Mouse (Mus musculus): ENCODE data around the gene Upk3b.

- TF ChIP-seq CTCF (IDR thresholded peaks at IDR 0.05; ENCODE audit: low read depth) (no peak), EP300 (IDR thresholded peaks at IDR 0.05; ENCODE audit: low read depth) (no peak)
These were observed 22.7 kb upstream of the Upk3b start for GRCm38 (mm10) chr5:136015586-136015985.
